Mouse (Mus musculus) lung, postnatal 0 days (tissue): ENCODE data around the gene Tcp11. TPM values are rescaled to one million over a fixed set of nuclear protein-coding genes. Genes with fewer than 3 reads are reported as not detected.

Source experiments
- ATAC-seq: fragments of 200-750 bp; cut with Nextera tagmentation; 2 replicates; pipeline ENCODE4 v1.8.0; 2017; ENCODE audit warnings: moderate library complexity
- DNase-seq: peaks from one replicate; pipeline ENCODE4 v3.0.0-alpha.2; 2016; ENCODE audit warnings: low spot score
- H3K27ac ChIP-seq: fragments of 300-500 bp; sonication (generic); 2 replicates; pipeline ENCODE4 v1.5.1; 2014; ENCODE audit warnings: antibody characterized with exemption, mild to moderate bottlenecking, low read length, mixed read lengths
- H3K27me3 ChIP-seq: fragments of 300-500 bp; sonication (generic); replicated peaks from 2 replicates; pipeline ENCODE4 v1.6.1; 2014; ENCODE audit warnings: low read length, mixed read lengths; ENCODE audit not compliant: insufficient read depth
- H3K36me3 ChIP-seq: fragments of 300-500 bp; sonication (generic); 2 replicates; pipeline ENCODE4 v1.6.1; 2014; ENCODE audit warnings: low read length, mixed read lengths; ENCODE audit not compliant: insufficient read depth
- H3K4me1 ChIP-seq: fragments of 300-500 bp; sonication (generic); 2 replicates; pipeline ENCODE4 v1.6.1; 2014; ENCODE audit warnings: antibody characterized with exemption, low read depth, low read length, mixed read lengths; ENCODE audit not compliant: insufficient read depth
- H3K4me2 ChIP-seq: fragments of 300-500 bp; sonication (generic); replicated peaks from 2 replicates; pipeline ENCODE4 v1.6.1; 2014; ENCODE audit warnings: low read depth, mild to moderate bottlenecking, low read length, moderate library complexity, mixed read lengths
- H3K4me3 ChIP-seq: fragments of 300-500 bp; sonication (generic); 2 replicates; pipeline ENCODE4 v1.5.1; 2014; ENCODE audit warnings: low read depth, low read length
- H3K9ac ChIP-seq: fragments of 300-500 bp; sonication (generic); replicated peaks from 2 replicates; pipeline ENCODE4 v1.6.1; 2014; ENCODE audit warnings: low read depth, mild to moderate bottlenecking
- H3K9me3 ChIP-seq: fragments of 300-500 bp; sonication (generic); 2 replicates; pipeline ENCODE4 v1.6.1; 2016; ENCODE audit warnings: low read length, mixed read lengths
- CTCF ChIP-seq: IDR thresholded peaks from 2 replicates; pipeline ENCODE4 v1.5.1; 2016; ENCODE audit warnings: antibody characterized with exemption, mild to moderate bottlenecking
- EP300 ChIP-seq: IDR thresholded peaks from 2 replicates; pipeline ENCODE4 v1.6.1; 2016; ENCODE audit warnings: antibody characterized with exemption, mild to moderate bottlenecking, control low read depth
- WGBS: fragments of 180-500 bp; shearing (Covaris S2); extraction: QIAGEN DNeasy Blood & Tissue Kit; methylation state at CpG from one replicate; pipeline ENCODE4 v1.1.7; 2014; 5-methylcytosine and 5-hydroxymethylcytosine counted together
- polyA plus RNA-seq: library from polyadenylated mRNA; unstranded; fragments of >200 nt; fragmentation: Nextera tagmentation; extraction: Ambion mirVana; gene quantifications from 2 replicates; pipeline ENCODE4 v1.2.1, GENCODE M21; 2015

Gene Tcp11
- polyA plus RNA-seq, 1 experiment from 2014 or later: 6.0 TPM

DNA sequence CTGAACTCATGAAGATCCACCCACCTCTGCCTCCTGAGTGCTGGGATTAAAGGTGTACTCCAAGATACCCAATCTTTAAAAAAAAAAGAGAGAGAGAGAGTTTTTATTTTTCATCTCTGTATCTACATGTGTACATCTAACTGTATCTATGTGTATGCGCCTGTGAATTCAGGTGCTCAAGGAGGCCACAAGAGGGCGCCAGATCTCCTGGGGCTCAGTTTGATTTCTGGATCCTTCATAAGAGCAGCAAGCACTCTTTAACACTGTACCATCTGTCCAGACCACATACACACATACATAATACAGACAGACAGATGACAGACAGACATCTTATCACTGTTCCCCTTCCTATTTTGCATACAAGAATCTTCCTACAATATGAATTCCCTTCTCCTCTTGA lies 11.9 kb upstream of the Tcp11 start:
- WGBS: 95% methylated on average over 2 of the region's 2 CpGs
- no peak overlapping the region for H3K4me3 ChIP-seq

DNA sequence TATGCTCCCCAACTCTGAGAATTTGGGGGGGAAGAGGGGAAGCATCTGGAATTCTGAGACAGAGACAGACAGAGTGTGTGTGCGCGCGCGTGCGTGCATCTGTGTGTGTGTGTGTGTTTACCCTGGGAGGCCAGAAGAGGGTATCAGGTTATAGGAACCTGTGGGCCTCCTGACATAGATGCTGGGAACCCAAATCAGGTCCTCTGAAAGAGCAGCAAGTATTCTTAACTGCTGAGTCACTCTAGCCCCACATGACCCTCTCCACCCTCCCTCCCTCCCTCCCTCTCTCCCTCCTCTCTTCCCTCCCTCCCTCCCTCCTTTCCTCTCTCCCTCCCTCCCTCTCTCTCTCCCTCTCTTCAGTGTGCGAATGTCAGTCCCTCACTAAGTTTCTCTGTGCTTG lies 8.3 kb upstream of the Tcp11 start:
- Histone ChIP-seq H3K27ac (no peak overlapping the region), H3K9me3 (no peaks in the 10 kb centered on the region), H3K4me3 (no peak overlapping the region), H3K27me3 (no peaks in the 10 kb centered on the region), H3K4me1 (no peaks in the 10 kb centered on the region), H3K36me3 (no peaks in the 10 kb centered on the region), H3K4me2 (no peak overlapping the region), H3K9ac (no peak overlapping the region)
- no peak for TF ChIP-seq CTCF
- no peak for TF ChIP-seq EP300
- DNase-seq (no peak), ATAC-seq (no peak)
- 85% methylated on average over 5 of the region's 6 CpGs for WGBS

More for the DNA sequence above, 11.9 kb upstream of the Tcp11 start:
- no peaks in the 10 kb centered on the region for H3K9me3 ChIP-seq
- H3K36me3 ChIP-seq: no peaks in the 10 kb centered on the region
- H3K4me1 ChIP-seq: no peaks in the 10 kb centered on the region
- no peak overlapping the region for H3K27ac ChIP-seq
- ATAC-seq (no peak), DNase-seq (no peak)
- no peak for TF ChIP-seq EP300
- TF ChIP-seq CTCF: peak; percentile 39
- H3K9ac ChIP-seq: no peak overlapping the region
- no peak overlapping the region for H3K4me2 ChIP-seq
- no peaks in the 10 kb centered on the region for H3K27me3 ChIP-seq

- Histone ChIP-seq H3K4me3 (no peak overlapping the region), H3K9me3 (no peaks in the 10 kb centered on the region), H3K9ac (no peak overlapping the region), H3K27me3 (no peaks in the 10 kb centered on the region), H3K4me2 (no peak overlapping the region), H3K27ac (no peak overlapping the region), H3K4me1 (no peaks in the 10 kb centered on the region), H3K36me3 (no peaks in the 10 kb centered on the region)
- DNase-seq (no peak), ATAC-seq (no peak)
- TF ChIP-seq CTCF (no peak), EP300 (no peak)
- 27% methylated on average over 5 of the region's 5 CpGs for WGBS
These were observed 7.0 kb upstream of the Tcp11 start for GRCm38 (mm10) chr17:28087430-28087829.

GRCm38 (mm10) chr17:28084964-28085363 lies 4.5 kb upstream of the Tcp11 start:
- Histone ChIP-seq H3K4me3 (no peak overlapping the region), H3K27ac (no peak overlapping the region), H3K9ac (no peak overlapping the region), H3K9me3 (no peaks in the 10 kb centered on the region), H3K4me1 (0 out of 2 replicates have a peak, but pooled peaks cover 4% of the 10 kb centered on the region), H3K4me2 (peak overlapping the region; percentile 35; the same call in 1 of the 2 replicates), H3K36me3 (no peaks in the 10 kb centered on the region), H3K27me3 (no peaks in the 10 kb centered on the region)
- TF ChIP-seq EP300 (peak; percentile 43), CTCF (peak; percentile 96)
- ATAC-seq: peak; percentile 78
- WGBS: 1% methylated on average over 16 of the region's 16 CpGs
- peak; percentile 98 for DNase-seq

GRCm38 (mm10) chr17:28084395-28084905 lies 4.0 kb upstream of the Tcp11 start:
- WGBS: 21% methylated on average over 22 of the region's 22 CpGs
- H3K27ac ChIP-seq: no peak overlapping the region
- no peak overlapping the region for H3K9ac ChIP-seq
- H3K27me3 ChIP-seq: no peaks in the 10 kb centered on the region
- H3K9me3 ChIP-seq: no peaks in the 10 kb centered on the region
- ATAC-seq (no peak), DNase-seq (no peak)
- H3K4me3 ChIP-seq: no peak overlapping the region
- H3K4me1 ChIP-seq: 0 out of 2 replicates have a peak, but pooled peaks cover 4% of the 10 kb centered on the region
- TF ChIP-seq CTCF (no peak), EP300 (no peak)
- no peaks in the 10 kb centered on the region for H3K36me3 ChIP-seq
- H3K4me2 ChIP-seq: no peak overlapping the region

- 36% methylated on average over 13 of the region's 13 CpGs for WGBS
- TF ChIP-seq CTCF (no peak), EP300 (no peak)
- Histone ChIP-seq H3K4me1 (0 out of 2 replicates have a peak, but pooled peaks cover 4% of the 10 kb centered on the region), H3K27me3 (no peaks in the 10 kb centered on the region), H3K36me3 (no peaks in the 10 kb centered on the region), H3K4me3 (no peak overlapping the region), H3K9ac (no peak overlapping the region), H3K27ac (no peak overlapping the region), H3K4me2 (no peak overlapping the region), H3K9me3 (no peaks in the 10 kb centered on the region)
- no peak for ATAC-seq
- no peak for DNase-seq
These were observed 2.4 kb upstream of the Tcp11 start for GRCm38 (mm10) chr17:28082863-28083262.

DNA sequence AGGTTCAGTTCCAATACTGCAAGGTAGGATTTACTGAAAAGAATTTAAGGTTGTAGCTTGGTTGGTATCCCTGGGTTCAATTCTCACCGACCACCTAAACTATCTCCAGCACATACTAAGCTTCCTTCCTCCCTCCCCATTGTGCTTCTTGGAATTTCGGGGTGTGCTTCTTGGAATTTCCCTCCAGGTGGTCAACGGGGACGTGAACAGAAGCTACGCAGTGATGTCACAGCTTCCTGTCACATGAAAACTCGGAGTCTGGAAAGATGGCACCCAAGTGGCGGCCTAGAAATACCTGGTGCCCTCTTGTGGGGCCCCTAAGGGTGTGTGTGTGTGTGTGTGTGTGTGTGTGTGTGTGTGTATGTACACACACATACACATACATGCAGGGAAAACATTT lies 1.4 kb upstream of the Tcp11 start:
- WGBS: 76% methylated on average over 7 of the region's 7 CpGs
- H3K27ac ChIP-seq: no peak overlapping the region
- H3K4me1 ChIP-seq: 0 out of 2 replicates have a peak, but pooled peaks cover 4% of the 10 kb centered on the region
- H3K9ac ChIP-seq: no peak overlapping the region
- ATAC-seq: no peak
- H3K36me3 ChIP-seq: no peaks in the 10 kb centered on the region
- no peaks in the 10 kb centered on the region for H3K27me3 ChIP-seq
- H3K9me3 ChIP-seq: no peaks in the 10 kb centered on the region
- no peak for DNase-seq
- TF ChIP-seq EP300 (no peak), CTCF (no peak)
- no peak overlapping the region for H3K4me3 ChIP-seq
- H3K4me2 ChIP-seq: no peak overlapping the region
